Mouse (Mus musculus): ENCODE results near the gene Ltbp1. TPM values are rescaled to one million over a fixed set of nuclear protein-coding genes. Genes with fewer than 3 reads are reported as not detected.

Gene Ltbp1
- total RNA-seq, 2 experiments from 2014 or later = 24.6 to 29.1 TPM

GRCm38 (mm10) chr17:75066340-75066739, 61.0 kb downstream of the Ltbp1 start:
- DNase-seq = no peak

GRCm38 (mm10) chr17:75067314-75067713, 61.9 kb downstream of the Ltbp1 start:
- DNase-seq = no peak

- DNase-seq = no peak
Observed at GRCm38 (mm10) chr17:75069232-75069631, 63.9 kb downstream of the Ltbp1 start.

GRCm38 (mm10) chr17:75071174-75071573, 65.8 kb downstream of the Ltbp1 start:
- no peak for DNase-seq

- DNase-seq = no peak
Observed at GRCm38 (mm10) chr17:75071749-75072148, 66.4 kb downstream of the Ltbp1 start.

GRCm38 (mm10) chr17:75073887-75074286, 68.5 kb downstream of the Ltbp1 start:
- no peak for DNase-seq

- no peak for DNase-seq
Observed at GRCm38 (mm10) chr17:75074978-75075699, 69.8 kb downstream of the Ltbp1 start.

- no peak for DNase-seq
Observed at GRCm38 (mm10) chr17:75081401-75081800, 76.0 kb downstream of the Ltbp1 start.

GRCm38 (mm10) chr17:75082449-75082848, 77.1 kb downstream of the Ltbp1 start:
- DNase-seq = no peak

- DNase-seq = no peak
Observed at GRCm38 (mm10) chr17:75087296-75087941, 82.1 kb downstream of the Ltbp1 start.

- DNase-seq = no peak
Observed at GRCm38 (mm10) chr17:75088232-75088631, 82.9 kb downstream of the Ltbp1 start.

- DNase-seq = no peak
Observed at GRCm38 (mm10) chr17:75088727-75089126, 83.4 kb downstream of the Ltbp1 start.

- no peak for DNase-seq
Observed at GRCm38 (mm10) chr17:75090556-75090955, 85.2 kb downstream of the Ltbp1 start.

GRCm38 (mm10) chr17:75093563-75093962, 88.2 kb downstream of the Ltbp1 start:
- DNase-seq = no peak

- no peak for DNase-seq
Observed at GRCm38 (mm10) chr17:75094591-75094990, 89.2 kb downstream of the Ltbp1 start.

- no peak for DNase-seq
Observed at GRCm38 (mm10) chr17:75096727-75097126, 91.4 kb downstream of the Ltbp1 start.

- DNase-seq = no peak
Observed at GRCm38 (mm10) chr17:75097367-75097766, 92.0 kb downstream of the Ltbp1 start.

- no peak for DNase-seq
Observed at GRCm38 (mm10) chr17:75101215-75101614, 95.8 kb downstream of the Ltbp1 start.

GRCm38 (mm10) chr17:75101994-75102393, 96.6 kb downstream of the Ltbp1 start:
- DNase-seq = no peak

GRCm38 (mm10) chr17:75107412-75107811, 102.0 kb downstream of the Ltbp1 start:
- no peak for DNase-seq

GRCm38 (mm10) chr17:75107879-75108278, 102.5 kb downstream of the Ltbp1 start:
- DNase-seq = no peak

- no peak for DNase-seq
Observed at GRCm38 (mm10) chr17:75109081-75109716, 103.8 kb downstream of the Ltbp1 start.

All from gastrocnemius, postnatal 10 days (tissue).